Mouse (Mus musculus) lung, embryonic 16.5 days (tissue): ENCODE results near the gene Capn7. TPM values are rescaled to one million over a fixed set of nuclear protein-coding genes. Genes with fewer than 3 reads are reported as not detected.

ENCODE experiments used
- ATAC-seq: fragments of 200-750 bp; cut with Nextera tagmentation; 2 replicates; pipeline ENCODE4 v1.8.0; 2017; ENCODE audit warnings: low read depth, mild to moderate bottlenecking, moderate library complexity
- H3K27ac ChIP-seq: fragments of 300-500 bp; sonication (generic); 2 replicates; pipeline ENCODE4 v1.5.1; 2014; ENCODE audit warnings: mild to moderate bottlenecking, control low read depth, low read length
- H3K27me3 ChIP-seq: fragments of 300-500 bp; sonication (generic); 2 replicates; pipeline ENCODE4 v1.6.1; 2014; ENCODE audit warnings: low read depth, low read length, mixed read lengths; ENCODE audit not compliant: control insufficient read depth, insufficient read depth
- H3K36me3 ChIP-seq: fragments of 300-500 bp; sonication (generic); 2 replicates; pipeline ENCODE4 v1.6.1; 2014; ENCODE audit warnings: low read length; ENCODE audit not compliant: control insufficient read depth, insufficient read depth
- H3K4me1 ChIP-seq: fragments of 300-500 bp; sonication (generic); replicated peaks from 2 replicates; pipeline ENCODE4 v1.6.1; 2014; ENCODE audit warnings: low read length, mixed read lengths; ENCODE audit not compliant: control insufficient read depth, insufficient read depth
- H3K4me2 ChIP-seq: fragments of 300-500 bp; sonication (generic); 2 replicates; pipeline ENCODE4 v1.6.1; 2014; ENCODE audit warnings: low read depth, low read length, control low read depth
- H3K4me3 ChIP-seq: fragments of 300-500 bp; sonication (generic); 2 replicates; pipeline ENCODE4 v1.5.1; 2014; ENCODE audit warnings: mild to moderate bottlenecking, low read length, control low read depth
- H3K9ac ChIP-seq: fragments of 300-500 bp; sonication (generic); 2 replicates; pipeline ENCODE4 v1.6.1; 2014; ENCODE audit warnings: low read length, control low read depth
- H3K9me3 ChIP-seq: fragments of 300-500 bp; sonication (generic); 2 replicates; pipeline ENCODE4 v1.6.1; 2016; ENCODE audit warnings: low read length; ENCODE audit not compliant: control insufficient read depth
- WGBS: fragments of 180-500 bp; shearing (Covaris S2); extraction: QIAGEN DNeasy Blood & Tissue Kit; methylation state at CpG from one replicate; pipeline ENCODE4 v1.1.7; 2014; 5-methylcytosine and 5-hydroxymethylcytosine counted together
- polyA plus RNA-seq: library from polyadenylated mRNA; unstranded; fragments of >200 nt; fragmentation: Nextera tagmentation; extraction: Ambion mirVana; gene quantifications from 2 replicates; pipeline ENCODE4 v1.2.1, GENCODE M21; 2015

Capn7 gene
- polyA plus RNA-seq, 1 experiment from 2014 or later, result 34.9 TPM

DNA sequence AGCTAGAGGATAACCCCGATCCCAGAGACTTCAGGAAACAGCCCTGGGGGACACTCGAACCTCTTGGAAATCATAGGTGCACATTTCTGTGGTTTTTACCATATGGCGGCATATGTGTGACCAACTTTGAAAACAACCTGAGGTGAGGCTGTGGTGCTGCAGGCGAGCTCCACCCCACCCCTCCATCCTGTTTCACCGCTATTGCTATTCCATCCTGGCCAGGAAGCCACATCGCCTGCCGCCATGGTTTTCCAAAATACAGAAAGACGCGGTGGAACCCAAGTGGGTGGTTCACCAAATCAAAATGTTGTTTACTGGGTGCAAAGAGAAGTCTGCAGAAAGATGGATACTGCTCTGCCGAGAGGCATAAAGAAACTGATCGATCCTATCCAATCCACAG is 62.4 kb downstream of the Capn7 start:
- 92% methylated on average over 11 of the region's 11 CpGs for WGBS
- H3K4me1 ChIP-seq, result peaks cover 8% of the 10 kb centered on the region
- ATAC-seq, result no peak
- H3K4me2 ChIP-seq, result no peak overlapping the region
- H3K9me3 ChIP-seq, result peaks cover 2% of the 10 kb centered on the region; the same call in 1 of the 2 replicates
- H3K36me3 ChIP-seq, result no peaks in the 10 kb centered on the region
- no peak overlapping the region for H3K27ac ChIP-seq
- no peak overlapping the region for H3K9ac ChIP-seq
- no peak overlapping the region for H3K4me3 ChIP-seq
- H3K27me3 ChIP-seq, result peaks cover 7% of the 10 kb centered on the region; the same call in 1 of the 2 replicates

DNA sequence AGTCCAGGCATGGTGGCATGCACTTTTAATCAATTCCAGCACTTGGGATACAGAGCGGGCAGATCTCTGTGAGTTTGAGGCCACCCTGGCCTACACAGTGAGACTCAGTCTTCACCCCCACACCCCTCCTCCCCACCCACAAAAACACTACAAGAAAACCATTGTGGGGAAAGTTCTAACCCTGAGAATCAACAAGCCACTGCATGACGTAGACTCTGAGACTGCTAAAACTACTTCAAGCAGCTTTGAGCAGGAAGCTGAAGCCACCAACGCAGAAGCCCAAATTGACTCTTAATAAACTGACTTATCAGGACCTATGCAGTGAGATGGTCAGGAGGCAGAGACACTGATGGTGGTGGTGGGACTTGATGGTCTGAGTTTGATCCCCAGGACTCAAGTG is 62.8 kb downstream of the Capn7 start:
- Histone ChIP-seq H3K4me3 (no peak overlapping the region), H3K27me3 (peaks cover 10% of the 10 kb centered on the region; the same call in 1 of the 2 replicates), H3K4me1 (peaks cover 8% of the 10 kb centered on the region), H3K36me3 (no peaks in the 10 kb centered on the region), H3K9me3 (peaks cover 2% of the 10 kb centered on the region; the same call in 1 of the 2 replicates), H3K27ac (no peak overlapping the region), H3K4me2 (no peak overlapping the region), H3K9ac (no peak overlapping the region)
- 70% methylated on average over 3 of the region's 3 CpGs for WGBS
- no peak for ATAC-seq

DNA sequence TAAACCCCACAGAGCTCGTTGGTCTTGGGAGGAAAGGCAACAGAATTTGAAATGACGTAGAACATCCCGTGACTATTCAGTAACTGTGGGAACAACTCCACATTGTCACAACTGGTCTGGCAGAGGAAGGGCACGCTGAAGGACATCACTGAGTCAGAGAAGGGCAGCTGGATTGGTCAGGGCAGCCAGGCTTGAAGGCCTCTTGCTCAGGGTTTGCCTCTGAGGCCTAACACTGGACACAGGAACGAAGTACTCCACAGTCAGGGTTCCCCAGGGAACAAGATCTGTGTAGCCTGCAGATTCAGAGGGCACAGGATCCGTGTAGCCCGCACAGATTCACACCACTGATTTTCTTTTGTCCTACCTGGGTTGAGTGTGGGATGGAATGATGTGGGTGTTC is 63.8 kb downstream of the Capn7 start:
- ATAC-seq, result no peak
- 80% methylated on average over 7 of the region's 7 CpGs for WGBS
- no peaks in the 10 kb centered on the region for H3K36me3 ChIP-seq
- peaks cover 8% of the 10 kb centered on the region for H3K4me1 ChIP-seq
- H3K9ac ChIP-seq, result no peak overlapping the region
- H3K27ac ChIP-seq, result no peak overlapping the region
- no peak overlapping the region for H3K4me3 ChIP-seq
- peaks cover 10% of the 10 kb centered on the region; the same call in 1 of the 2 replicates for H3K27me3 ChIP-seq
- H3K9me3 ChIP-seq, result peaks cover 2% of the 10 kb centered on the region; the same call in 1 of the 2 replicates
- H3K4me2 ChIP-seq, result no peak overlapping the region

DNA sequence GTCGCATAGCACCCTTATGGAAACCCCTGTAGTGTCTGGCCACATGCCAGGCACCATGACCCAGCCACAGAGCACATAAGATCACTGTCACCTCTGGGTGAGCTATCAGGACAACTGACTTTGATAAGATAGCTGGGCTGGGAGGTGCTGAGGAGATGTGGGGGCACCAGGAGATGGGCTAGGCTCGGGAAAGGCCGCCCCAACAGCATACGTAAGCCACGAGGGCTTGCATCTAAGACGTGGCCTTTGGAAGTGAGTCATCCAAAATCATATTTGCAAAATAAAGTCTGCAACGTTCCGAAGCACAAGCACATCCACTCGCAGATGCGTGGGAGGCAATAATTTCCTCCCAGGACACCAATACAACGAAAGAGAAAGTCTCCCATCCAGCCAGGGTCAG is 64.5 kb downstream of the Capn7 start:
- Histone ChIP-seq H3K4me3 (no peak overlapping the region), H3K27me3 (peaks cover 10% of the 10 kb centered on the region; the same call in 1 of the 2 replicates), H3K36me3 (no peaks in the 10 kb centered on the region), H3K27ac (no peak overlapping the region), H3K9me3 (no peaks in the 10 kb centered on the region), H3K4me2 (no peak overlapping the region), H3K4me1 (peaks cover 8% of the 10 kb centered on the region), H3K9ac (no peak overlapping the region)
- 58% methylated on average over 11 of the region's 11 CpGs for WGBS
- no peak for ATAC-seq

DNA sequence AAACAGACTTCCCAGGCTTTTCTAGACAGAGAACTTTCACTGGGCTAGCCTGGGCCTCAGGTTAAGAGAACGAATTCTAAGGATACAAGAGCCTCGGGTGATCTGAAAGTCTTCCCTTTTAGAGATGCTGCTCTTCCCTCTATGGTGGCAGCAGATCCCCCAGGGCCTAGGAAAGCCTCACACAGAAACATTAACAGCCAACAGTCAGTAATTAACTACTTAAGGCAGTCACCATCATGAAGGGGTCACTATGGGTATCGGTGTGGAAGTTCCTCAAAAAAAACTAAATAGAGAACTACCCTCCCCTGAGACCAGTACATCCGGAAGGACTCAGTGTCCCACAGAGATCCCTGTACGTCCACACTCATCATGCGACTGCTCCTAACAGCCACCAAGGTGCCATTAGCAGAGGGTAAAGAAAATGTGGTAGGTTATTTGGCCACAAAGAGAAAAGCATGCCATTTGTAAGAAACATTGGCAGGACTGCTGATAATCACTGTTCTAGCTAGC is 65.5 kb downstream of the Capn7 start:
- WGBS, result 70% methylated on average over 6 of the region's 6 CpGs

DNA sequence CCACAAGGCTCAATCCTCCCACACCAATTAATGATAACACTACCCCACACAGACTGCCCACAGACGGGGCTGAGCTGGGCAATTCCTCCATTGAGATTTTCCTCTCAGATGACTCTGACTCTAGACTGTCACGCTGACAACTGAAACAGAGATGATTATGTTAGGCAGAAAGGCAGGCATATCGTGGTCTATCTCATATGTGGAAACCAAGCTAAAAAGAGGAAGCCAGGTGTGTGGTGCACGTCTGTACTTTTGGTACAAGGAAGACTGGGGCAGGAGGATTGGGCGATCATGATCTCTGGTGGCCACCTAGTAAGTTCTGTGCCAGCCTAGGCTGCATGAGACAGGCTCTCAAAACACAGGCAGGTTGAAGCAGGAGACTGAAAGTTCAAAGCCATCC is 66.3 kb downstream of the Capn7 start:
- Histone ChIP-seq H3K9ac (no peak overlapping the region), H3K4me2 (no peak overlapping the region), H3K36me3 (no peaks in the 10 kb centered on the region), H3K4me3 (no peak overlapping the region), H3K4me1 (peaks cover 2% of the 10 kb centered on the region), H3K27ac (no peak overlapping the region), H3K27me3 (peaks cover 10% of the 10 kb centered on the region; the same call in 1 of the 2 replicates), H3K9me3 (no peaks in the 10 kb centered on the region)
- 74% methylated on average over 5 of the region's 5 CpGs for WGBS
- no peak for ATAC-seq

More for the DNA sequence above, 65.5 kb downstream of the Capn7 start:
- H3K4me2 ChIP-seq, result no peak overlapping the region
- H3K4me3 ChIP-seq, result no peak overlapping the region
- peaks cover 8% of the 10 kb centered on the region for H3K4me1 ChIP-seq
- peaks cover 10% of the 10 kb centered on the region; the same call in 1 of the 2 replicates for H3K27me3 ChIP-seq
- H3K27ac ChIP-seq, result no peak overlapping the region
- H3K9ac ChIP-seq, result no peak overlapping the region
- no peaks in the 10 kb centered on the region for H3K36me3 ChIP-seq
- no peak for ATAC-seq
- no peaks in the 10 kb centered on the region for H3K9me3 ChIP-seq

DNA sequence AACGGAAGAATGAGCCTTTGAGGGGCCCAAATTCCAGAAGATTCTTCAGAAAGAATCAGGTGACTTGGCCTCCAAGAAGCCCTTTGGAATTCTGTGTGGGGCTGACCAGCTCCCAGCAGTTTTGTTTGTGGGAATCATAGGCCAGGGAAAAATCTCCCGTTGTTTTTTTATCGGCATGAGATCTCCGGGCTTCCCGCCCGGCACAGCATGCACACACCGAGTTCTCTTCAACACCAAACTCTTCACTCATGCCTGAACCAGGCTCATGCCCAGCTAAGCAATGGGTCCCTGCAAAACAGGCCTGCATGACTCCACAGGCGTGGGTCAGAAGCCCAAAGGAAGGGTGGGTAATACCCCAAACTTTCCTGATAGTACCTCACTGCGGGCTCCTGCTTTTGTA is 67.1 kb downstream of the Capn7 start:
- no peak for ATAC-seq
- H3K36me3 ChIP-seq, result no peaks in the 10 kb centered on the region
- no peaks in the 10 kb centered on the region for H3K9me3 ChIP-seq
- H3K4me2 ChIP-seq, result no peak overlapping the region
- WGBS, result 45% methylated on average over 9 of the region's 9 CpGs
- H3K9ac ChIP-seq, result no peak overlapping the region
- H3K4me3 ChIP-seq, result no peak overlapping the region
- H3K4me1 ChIP-seq, result peaks cover 1% of the 10 kb centered on the region; the same call in 1 of the 2 replicates
- H3K27me3 ChIP-seq, result peaks cover 11% of the 10 kb centered on the region
- H3K27ac ChIP-seq, result no peak overlapping the region

DNA sequence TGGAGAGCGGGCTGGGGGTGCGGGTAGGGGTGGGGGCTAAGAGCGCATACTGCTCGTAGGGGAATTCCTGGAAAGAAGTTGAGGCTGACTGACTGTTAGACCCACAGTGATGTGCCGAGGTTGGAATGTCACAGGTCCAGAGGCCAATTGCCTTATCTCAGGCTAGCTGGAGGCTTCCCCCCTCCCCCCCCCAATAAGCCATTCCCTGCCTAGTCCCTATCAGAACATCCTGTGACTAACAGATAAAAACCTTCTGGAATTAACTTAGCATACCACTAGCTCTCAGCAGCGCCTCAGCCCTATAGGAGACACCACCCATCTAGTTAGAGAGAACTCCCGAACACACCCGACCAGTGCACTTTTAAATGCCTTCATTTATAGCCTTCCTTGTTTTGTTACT is 67.6 kb downstream of the Capn7 start:
- WGBS, result 44% methylated on average over 8 of the region's 8 CpGs
- H3K36me3 ChIP-seq, result no peaks in the 10 kb centered on the region
- no peak overlapping the region for H3K4me3 ChIP-seq
- H3K4me1 ChIP-seq, result peaks cover 4% of the 10 kb centered on the region; the same call in 1 of the 2 replicates
- no peak overlapping the region for H3K4me2 ChIP-seq
- no peaks in the 10 kb centered on the region for H3K9me3 ChIP-seq
- H3K9ac ChIP-seq, result no peak overlapping the region
- no peak overlapping the region for H3K27ac ChIP-seq
- peaks cover 13% of the 10 kb centered on the region for H3K27me3 ChIP-seq
- ATAC-seq, result peak; percentile 51

DNA sequence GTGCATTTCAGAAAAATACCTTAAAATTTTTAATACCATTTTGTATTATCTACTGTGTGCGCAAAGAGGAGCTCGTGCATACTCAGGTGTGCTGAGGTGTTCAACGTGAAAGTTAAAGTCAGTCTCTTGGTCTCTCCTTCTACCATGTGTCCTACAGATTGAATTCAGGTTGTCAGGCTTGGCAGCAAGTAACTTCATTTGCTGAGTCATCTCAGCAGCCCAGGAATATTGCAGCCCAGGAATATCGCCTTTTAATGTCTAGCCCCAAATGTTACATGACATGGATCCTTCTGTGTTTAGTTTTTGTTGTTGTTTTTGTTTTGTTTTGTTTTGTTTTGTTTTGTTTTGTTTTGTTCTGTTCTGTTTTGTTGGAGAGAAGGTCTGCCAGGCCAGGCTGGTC is 68.2 kb downstream of the Capn7 start:
- peaks cover 19% of the 10 kb centered on the region for H3K27me3 ChIP-seq
- H3K4me2 ChIP-seq, result no peak overlapping the region
- peaks cover 4% of the 10 kb centered on the region; the same call in 1 of the 2 replicates for H3K4me1 ChIP-seq
- WGBS, result 86% methylated on average over 4 of the region's 4 CpGs
- H3K9me3 ChIP-seq, result no peaks in the 10 kb centered on the region
- H3K27ac ChIP-seq, result no peak overlapping the region
- H3K9ac ChIP-seq, result no peak overlapping the region
- no peaks in the 10 kb centered on the region for H3K36me3 ChIP-seq
- no peak overlapping the region for H3K4me3 ChIP-seq
- ATAC-seq, result no peak
